Mouse (Mus musculus) spleen, embryonic (tissue): ENCODE measurements at regions not wholly inside any gene's neighbourhood (a gene's known extent, or its start where the extent isn't known, plus 50 kb on each side); places are given as distances from the start of the nearest gene placed in this dataset.

ENCODE experiments used
- CTCF ChIA-PET: fragments of 350-600 bp; sonication (Branson Sonifier 250); formaldehyde crosslinking; loops from one replicate; lab custom pipeline; 2022; lab: Charles Lee

DNA sequence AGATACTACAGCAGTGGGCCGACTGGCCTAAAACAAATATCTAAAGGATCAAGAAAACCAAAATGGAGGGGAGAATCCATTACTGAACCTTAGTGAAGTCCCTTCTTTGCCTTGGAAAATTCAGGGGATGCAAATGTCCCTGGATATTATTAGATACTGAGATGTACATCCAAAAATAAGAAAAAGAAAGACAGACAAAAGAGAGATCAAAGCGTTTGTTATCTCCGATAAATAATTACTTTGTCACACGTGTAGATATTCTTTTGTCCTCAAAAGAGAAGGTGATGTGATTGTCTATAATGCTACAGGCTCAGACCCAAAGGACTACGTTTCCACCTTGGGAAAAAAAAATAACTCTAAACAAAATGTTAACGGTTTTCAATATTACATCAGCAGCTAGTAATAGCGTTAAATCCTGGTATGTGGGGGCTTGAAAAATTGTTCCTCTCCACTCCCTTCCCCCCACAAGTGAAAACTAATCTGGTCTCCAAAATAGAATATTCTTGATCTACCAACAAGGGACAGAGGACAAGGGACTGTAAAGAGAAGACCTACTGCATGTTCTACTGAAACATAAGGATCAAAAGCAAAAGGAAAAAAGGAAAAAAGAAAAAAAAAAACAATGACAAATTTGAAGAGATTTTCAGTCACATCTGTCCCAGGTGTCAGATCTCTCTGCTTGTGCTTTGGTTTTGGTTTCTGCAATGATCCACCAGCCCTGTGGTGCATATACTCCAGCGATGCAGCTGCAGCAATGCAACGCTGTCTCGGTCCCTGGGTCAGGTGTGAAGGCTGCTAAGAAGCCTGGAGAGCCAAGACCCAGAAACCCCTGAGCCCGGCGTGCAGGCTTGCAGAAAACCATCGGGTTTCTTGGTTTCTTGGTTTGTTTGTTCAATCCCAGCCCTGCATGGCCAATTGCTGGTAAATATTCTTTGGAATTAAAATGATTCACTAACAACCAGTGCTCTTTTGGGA, 256.6 kb upstream of the Nfe2l3 start:
- CTCF ChIA-PET: interaction anchor here (0.7 to 1.1 kb wide), 4 partner anchors 31 to 177 kb away, joined by 3 to 4 read pairs (median 3); no protein-coding TSS in a partner anchor

GRCm38 (mm10) chr6:51176791-51177433, 255.6 kb upstream of the Nfe2l3 start:
- CTCF ChIA-PET: interaction anchor here (1.1 kb wide), 1 partner anchor 30 kb away, joined by 3 read pairs; no protein-coding TSS in a partner anchor

DNA sequence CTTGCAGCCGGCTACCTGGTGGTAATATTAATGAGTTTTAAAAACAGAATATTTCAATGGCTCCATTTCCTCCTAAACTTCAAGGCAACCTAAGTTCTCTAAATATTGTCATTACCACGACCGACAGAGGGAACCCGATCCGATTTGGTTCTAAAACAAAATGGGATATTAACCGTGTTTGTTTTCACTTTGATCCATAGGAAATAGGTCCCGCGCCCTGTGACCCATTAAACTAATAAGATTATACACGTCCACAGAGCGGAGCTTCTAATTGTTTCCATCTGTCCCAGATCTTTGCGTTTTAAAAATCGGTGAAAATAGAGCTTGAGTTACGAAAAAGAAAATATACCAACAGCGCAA, 254.8 kb upstream of the Nfe2l3 start:
- CTCF ChIA-PET: no interaction called here

DNA sequence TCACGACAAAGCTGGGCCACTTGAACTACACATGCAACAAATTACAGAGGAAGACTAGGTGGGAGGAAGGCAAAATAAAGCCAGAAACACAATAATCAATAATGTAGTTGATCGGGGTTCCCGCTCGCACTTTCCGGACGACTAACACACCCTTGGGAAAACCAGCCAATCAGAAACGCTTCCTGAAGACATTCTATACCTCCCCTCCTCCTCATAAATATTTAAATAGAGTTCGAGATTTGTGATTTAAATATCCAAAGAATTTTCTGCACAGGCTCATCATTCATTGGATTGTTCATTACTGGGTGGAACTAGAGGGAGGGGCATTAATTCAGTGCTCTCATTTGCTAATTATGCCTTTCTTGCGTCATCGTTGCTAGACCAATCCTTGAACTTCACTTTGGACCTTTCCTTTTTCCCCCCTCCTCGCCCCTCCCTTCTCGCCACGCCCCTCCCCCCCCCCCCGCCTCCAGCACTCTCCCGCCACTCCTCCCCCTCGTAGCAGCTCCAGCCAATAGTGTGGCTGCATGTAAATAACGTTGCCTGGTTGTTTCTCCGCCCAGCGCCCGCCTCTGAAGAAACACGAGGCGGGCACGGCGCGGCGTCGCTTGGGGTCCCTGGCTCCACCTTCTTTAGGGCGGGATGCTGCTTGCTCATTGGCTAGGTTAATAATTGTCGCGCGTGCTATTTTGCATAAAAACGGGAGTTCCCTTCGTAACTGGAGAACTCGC, 254.2 kb upstream of the Nfe2l3 start:
- CTCF ChIA-PET: interaction anchor here (0.5 kb wide), 1 partner anchor 239 kb away, joined by 3 read pairs; no protein-coding TSS in a partner anchor

- CTCF ChIA-PET: interaction anchor here (0.5 kb wide), 1 partner anchor 240 kb away, joined by 3 read pairs; no protein-coding TSS in a partner anchor
Observed at GRCm38 (mm10) chr6:51178799-51179398, 253.6 kb upstream of the Nfe2l3 start.

DNA sequence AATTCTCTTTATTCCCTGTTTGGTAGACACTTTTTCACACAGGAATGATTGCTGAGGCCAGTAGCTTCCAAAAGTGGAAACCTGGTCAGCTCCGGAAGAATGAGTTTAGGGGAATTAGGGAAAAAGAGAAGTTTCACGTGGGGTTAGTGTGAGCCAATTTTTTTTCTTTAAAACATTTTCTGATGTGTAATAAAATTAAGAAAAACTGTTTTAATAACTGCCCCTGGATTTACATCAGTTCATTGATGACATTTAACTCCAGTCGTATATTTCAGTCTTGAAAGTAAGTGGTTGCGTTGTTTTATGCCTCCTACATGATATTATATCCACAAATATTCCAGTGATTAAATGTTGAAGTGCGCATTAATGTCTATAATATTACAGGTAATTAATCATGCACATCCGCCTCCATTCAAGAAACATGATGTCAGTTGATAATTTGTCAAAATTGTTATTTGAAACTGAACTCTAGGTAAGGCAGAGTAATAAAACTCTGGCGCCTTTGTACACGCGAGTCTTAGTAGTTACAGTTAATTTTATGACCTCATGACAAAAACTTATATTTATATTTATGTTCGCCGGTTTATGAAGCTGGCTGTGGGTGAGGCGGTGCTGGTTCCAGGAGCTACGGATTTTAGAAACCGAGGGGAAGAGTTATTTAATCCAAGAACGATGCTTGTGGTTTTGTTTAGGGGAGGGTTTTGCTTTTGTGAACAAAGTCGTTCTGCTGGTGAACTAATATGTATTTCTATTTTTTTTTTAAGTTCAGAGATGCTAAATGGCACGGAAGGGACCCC, 252.5 kb upstream of the Nfe2l3 start:
- CTCF ChIA-PET: interaction anchor here (0.6 kb wide), 2 partner anchors 1041 to 1658 kb away, joined by 3 to 7 read pairs; no protein-coding TSS in a partner anchor

DNA sequence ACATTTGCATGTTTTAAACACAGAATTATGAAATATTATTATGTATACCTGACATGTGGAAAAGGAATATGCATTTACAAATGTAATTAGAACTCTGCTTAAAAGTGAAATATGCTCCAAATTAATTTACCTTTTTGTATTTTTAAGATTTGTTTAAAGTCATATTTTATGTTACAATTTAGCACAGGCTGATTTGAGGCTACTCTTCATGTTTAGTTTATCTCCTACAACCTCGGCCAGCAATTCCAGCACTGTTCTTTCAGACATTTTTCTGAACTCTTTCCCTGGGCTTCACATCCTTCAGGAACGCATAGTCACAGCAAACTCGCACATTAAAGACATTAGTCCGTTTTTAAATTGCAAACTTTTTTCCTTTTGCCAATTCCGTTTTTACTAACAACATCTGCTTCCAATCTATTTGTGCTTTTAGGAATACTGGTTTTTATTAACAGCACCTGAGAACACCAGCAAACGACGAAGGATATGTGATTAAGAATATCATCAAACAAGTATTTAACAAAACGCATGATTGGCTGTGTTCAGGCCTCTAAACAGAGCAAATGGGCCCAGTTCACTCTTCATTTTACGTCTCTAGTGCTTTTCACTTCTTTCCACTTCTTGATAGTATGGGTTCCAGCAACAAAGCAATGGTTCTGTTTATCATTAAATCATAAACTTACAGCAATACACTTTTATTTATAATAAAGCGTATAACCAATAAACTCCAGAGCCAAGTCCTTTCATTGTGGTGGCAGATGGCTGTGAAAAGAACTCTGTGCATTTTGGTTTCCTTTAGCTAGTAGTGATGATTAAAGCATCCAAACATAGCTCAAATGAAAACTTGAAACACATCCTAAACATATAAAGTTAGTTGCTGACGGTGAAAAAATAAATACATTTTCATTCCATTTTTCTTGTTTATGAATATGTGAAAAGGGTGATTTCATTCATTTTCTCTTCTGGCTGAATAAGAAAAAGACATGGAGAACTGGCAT, 251.3 kb upstream of the Nfe2l3 start:
- CTCF ChIA-PET: no interaction called here

DNA sequence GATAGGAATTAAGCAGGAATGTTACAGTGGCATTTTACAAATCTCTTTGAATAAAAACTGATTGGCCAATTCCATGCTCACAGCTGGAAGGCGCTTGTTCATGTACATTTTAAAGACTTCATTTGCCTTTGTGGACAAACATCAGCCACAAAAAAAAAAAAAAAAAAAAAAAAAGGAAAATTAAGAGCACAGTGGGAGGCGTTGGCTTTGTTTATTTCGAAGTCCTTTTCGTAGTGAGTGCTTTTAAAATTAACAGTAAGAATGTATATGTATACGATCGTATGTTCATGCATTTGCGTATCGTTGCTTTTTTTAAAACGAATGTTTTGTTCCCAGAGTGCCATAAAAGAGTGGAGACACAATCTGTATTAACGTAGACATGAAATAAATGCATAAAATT, 250.6 kb upstream of the Nfe2l3 start:
- CTCF ChIA-PET: no interaction called here

DNA sequence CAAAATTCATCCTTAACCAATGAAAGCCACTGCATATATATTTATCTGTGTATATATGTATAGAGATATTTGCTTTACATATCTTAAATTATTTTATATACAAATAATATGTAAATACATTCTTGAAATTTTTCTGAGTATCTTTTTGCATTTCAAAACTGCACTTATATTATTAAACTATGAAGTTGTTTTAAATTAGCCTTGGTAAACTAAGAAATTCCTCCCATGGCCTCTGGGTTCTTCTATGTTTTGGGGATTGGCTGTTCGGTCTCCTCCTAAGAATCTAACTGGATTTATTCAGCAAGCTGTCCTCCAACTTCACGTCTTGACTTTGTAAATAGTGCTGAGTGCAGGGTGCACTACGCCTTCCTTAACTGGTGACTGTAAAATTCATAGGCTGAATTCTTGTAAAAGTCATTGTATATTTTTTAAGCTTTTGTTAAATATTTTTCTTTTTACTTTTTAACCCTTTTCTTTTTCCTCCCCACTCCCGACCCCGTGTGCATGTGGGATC, 249.6 kb upstream of the Nfe2l3 start:
- CTCF ChIA-PET: no interaction called here

DNA sequence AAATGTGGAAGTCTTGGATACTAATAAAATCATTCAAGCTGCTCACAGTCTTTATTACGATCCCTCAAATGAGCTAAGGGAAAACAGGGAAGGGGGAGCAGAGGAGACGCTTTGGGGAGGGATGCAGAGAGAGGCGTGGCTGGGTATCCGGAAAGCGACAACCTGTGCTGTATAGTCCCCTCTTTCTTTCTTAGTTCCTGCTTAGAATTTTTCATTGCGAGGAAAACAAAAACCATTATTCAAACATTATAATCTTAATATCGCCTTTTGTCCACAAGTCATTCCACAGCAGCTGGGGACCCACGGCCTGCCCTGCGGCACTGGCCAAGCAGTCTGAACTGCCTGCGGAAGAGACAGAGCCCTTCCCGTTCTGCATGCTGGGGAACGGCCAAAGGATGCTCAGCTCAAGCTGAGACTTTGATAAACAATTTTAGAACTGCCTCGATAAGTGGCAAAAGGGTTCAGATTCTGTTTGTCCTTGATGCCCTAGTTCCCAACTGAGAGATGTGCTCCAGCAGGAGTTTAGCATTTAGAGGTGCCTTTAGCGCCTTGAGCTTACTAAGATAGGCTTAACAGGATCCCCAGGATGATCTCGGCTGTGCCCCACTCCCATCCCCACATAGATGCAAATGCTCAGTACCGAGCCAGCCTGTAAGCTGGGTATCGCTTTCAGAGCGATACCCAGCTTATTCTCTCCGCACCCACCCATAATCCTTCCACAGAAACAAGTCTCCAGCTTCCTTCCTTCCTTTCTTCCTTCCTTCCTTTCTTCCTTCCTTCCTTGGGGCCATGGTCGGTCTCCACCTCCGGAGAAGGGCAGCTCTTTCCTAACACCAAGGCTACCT, 248.7 kb upstream of the Nfe2l3 start:
- CTCF ChIA-PET: interaction anchor here (0.6 to 0.7 kb wide), 2 partner anchors 10 to 1049 kb away, joined by 3 to 4 read pairs; no protein-coding TSS in a partner anchor

DNA sequence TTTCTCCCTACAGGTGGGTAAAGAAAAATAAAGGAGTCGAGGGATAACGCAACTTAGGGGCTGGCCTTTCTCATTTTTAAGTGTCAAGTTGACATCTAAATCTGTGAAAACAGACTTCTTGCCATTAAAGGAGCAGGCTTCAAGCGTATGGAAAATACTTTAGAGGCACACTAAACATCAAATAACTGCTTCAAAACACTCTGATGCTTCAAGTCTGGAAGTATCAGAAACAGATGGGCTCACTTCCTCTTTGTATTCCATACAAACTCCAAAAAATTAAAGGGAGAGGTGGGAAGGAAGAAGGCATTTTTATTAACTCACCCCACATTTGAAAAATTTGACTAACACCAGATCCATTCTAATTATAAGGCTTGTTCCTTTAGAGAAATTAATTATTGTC, 248.0 kb upstream of the Nfe2l3 start:
- CTCF ChIA-PET: no interaction called here

DNA sequence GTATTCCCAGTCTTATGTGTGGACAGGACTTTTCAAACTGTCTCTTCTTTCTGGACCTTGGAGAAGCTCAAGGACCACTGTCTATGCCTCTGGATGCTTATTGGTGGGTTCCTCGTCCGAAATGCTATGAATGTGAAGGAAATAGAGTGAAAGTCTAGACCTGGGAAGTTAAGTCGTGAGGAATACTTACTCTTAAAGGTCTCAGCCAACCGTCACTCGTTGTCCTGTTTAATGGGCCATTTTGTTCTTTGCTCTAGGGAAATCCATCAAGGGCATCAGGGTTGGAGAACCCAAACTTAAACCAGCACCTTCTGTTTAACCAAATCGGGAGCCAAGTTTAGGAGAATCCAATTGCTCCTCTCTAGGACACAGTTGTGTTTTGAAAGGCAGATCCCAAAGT, 247.3 kb upstream of the Nfe2l3 start:
- CTCF ChIA-PET: no interaction called here

- CTCF ChIA-PET: no interaction called here
Observed at GRCm38 (mm10) chr6:51189173-51189572, 243.3 kb upstream of the Nfe2l3 start.

GRCm38 (mm10) chr6:51192826-51193225, 239.6 kb upstream of the Nfe2l3 start:
- CTCF ChIA-PET: no interaction called here

DNA sequence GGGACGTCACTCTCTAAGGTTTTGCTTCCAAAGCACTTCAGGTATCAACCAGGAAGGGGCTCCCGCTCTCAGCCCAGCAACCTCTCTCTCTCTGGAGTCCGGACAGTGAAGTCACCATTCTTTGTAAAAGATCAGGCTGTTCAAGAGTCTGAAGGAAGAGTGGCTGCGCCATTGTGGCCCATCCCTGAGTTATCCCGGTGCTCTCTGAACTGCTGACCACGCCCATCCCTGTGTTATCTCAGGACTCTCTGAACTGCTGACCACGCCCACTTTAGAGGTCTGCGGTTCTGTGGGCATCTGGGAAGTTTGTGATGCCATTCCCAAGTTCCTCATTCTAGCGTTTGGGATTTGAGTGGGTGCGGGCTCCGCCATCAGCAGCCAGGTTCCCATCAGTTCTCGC, 239.1 kb upstream of the Nfe2l3 start:
- CTCF ChIA-PET: no interaction called here

DNA sequence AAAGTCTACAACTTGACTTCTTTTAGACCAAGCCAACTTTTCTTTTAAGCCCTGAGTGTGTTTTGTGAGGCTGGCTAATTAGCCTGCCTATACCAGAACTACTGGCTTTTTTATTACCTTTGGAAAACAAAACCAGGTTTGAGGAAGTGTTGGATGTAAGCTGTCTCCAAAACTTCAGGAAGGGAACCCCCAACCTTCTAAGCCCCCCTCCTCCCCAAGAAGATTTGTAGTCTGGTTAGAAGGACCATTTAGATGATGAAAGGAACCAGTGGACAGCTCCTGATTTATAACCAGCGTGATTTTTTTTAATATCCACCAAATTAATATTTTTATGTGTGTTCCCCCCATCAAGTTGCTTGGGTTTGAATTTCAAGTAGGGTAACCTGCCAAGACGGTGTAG, 236.1 kb upstream of the Nfe2l3 start:
- CTCF ChIA-PET: no interaction called here

GRCm38 (mm10) chr6:51197000-51197774, 235.3 kb upstream of the Nfe2l3 start:
- CTCF ChIA-PET: interaction anchor here (0.6 kb wide), 1 partner anchor 9 kb away, joined by 3 read pairs; no protein-coding TSS in a partner anchor
